ENCODE assay signal across 11 mouse cellular contexts in the genomic region with DNA sequence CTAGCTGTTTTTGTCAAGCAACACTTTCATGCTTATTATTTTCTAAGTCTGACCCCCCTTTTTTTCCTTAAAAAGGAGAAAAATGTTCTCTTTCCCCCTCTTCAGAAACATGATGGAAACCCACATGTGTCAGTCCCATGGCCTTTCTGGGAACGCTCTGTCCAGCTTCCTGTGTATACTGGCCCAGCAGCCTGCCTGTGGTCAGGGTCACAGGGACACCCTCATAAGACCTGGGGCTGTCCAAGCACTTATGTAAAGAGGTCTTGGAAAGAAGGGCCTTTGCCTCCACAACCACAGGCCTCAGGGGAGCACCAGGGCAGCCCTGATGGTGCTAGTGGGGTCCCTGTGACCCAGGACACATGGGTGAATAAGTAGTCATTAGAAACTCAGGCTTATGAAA.
"Had no signal": no experiment of that assay in that cellular context is flagged by ENCODE, and none has a peak within 500 bp of the region (broad histone marks: within the 10 kb centered on the region; RNA-seq: fewer than 3 reads in every experiment).

No protein-coding gene starts in this region.

- DNase-seq: left cerebral cortex, postnatal 4 days; lung, postnatal 36 days; right cerebral cortex, adult 18-20 months; right cerebral cortex, postnatal 25 days; thymus, postnatal 4 days had no signal

- H3K36me3 ChIP-seq: intestine, embryonic 15.5 days; liver, embryonic 12.5 days; midbrain, embryonic 13.5 days; neural tube, embryonic 15.5 days had no signal

- H3K27me3 ChIP-seq: intestine, embryonic 15.5 days; limb, embryonic 15.5 days; midbrain, embryonic 13.5 days; neural tube, embryonic 15.5 days had no signal

- H3K27ac ChIP-seq: intestine, embryonic 15.5 days; layer of hippocampus, adult 2 months; limb, embryonic 15.5 days; liver, embryonic 12.5 days; midbrain, embryonic 13.5 days; neural tube, embryonic 15.5 days had no signal

- H3K9me3 ChIP-seq: intestine, embryonic 15.5 days; limb, embryonic 15.5 days; liver, embryonic 12.5 days; midbrain, embryonic 13.5 days; neural tube, embryonic 15.5 days had no signal

- H3K4me3 ChIP-seq: intestine, embryonic 15.5 days; layer of hippocampus, adult 2 months; limb, embryonic 15.5 days; liver, embryonic 12.5 days; midbrain, embryonic 13.5 days; neural tube, embryonic 15.5 days had no signal

- H3K4me1 ChIP-seq: liver, embryonic 12.5 days; midbrain, embryonic 13.5 days; neural tube, embryonic 15.5 days had no signal

- H3K4me2 ChIP-seq: intestine, embryonic 15.5 days; limb, embryonic 15.5 days; liver, embryonic 12.5 days; midbrain, embryonic 13.5 days; neural tube, embryonic 15.5 days had no signal

- ATAC-seq: intestine, embryonic 15.5 days; liver, embryonic 12.5 days; midbrain, embryonic 13.5 days had no signal

- H3K9ac ChIP-seq: intestine, embryonic 15.5 days; limb, embryonic 15.5 days; liver, embryonic 12.5 days; midbrain, embryonic 13.5 days; neural tube, embryonic 15.5 days had no signal
